Mouse (Mus musculus) forebrain, embryonic 15.5 days (tissue): Measurements from ENCODE around the gene Fancf. TPM values are rescaled to one million over a fixed set of nuclear protein-coding genes. Genes with fewer than 3 reads are reported as not detected.
A peak's percentile ranks its signal among the peaks of the same experiment; 100 is the strongest.

ENCODE experiments used
- ATAC-seq: fragments of 200-750 bp; cut with Nextera tagmentation; replicated peaks from 2 replicates; pipeline ENCODE4 v1.8.0; 2017; ENCODE audit warnings: mild to moderate bottlenecking, moderate TSS enrichment, moderate library complexity
- H3K27ac ChIP-seq: fragments of 300-500 bp; sonication (generic); replicated peaks from 2 replicates; pipeline ENCODE4 v1.5.1; 2015; ENCODE audit warnings: mild to moderate bottlenecking, inconsistent platforms
- H3K27me3 ChIP-seq: fragments of 300-500 bp; sonication (generic); 2 replicates; pipeline ENCODE4 v1.6.1; 2015; ENCODE audit warnings: inconsistent platforms
- H3K36me3 ChIP-seq: fragments of 300-500 bp; sonication (generic); 2 replicates; pipeline ENCODE4 v1.6.1; 2015; ENCODE audit warnings: mild to moderate bottlenecking, inconsistent platforms
- H3K4me1 ChIP-seq: fragments of 300-500 bp; sonication (generic); 2 replicates; pipeline ENCODE4 v1.6.1; 2015; ENCODE audit warnings: inconsistent platforms
- H3K4me2 ChIP-seq: fragments of 300-500 bp; sonication (generic); replicated peaks from 2 replicates; pipeline ENCODE4 v1.6.1; 2015; ENCODE audit warnings: mild to moderate bottlenecking, inconsistent platforms
- H3K4me3 ChIP-seq: fragments of 300-500 bp; sonication (generic); 2 replicates; pipeline ENCODE4 v1.5.1; 2015; ENCODE audit warnings: mild to moderate bottlenecking, inconsistent platforms
- H3K9ac ChIP-seq: fragments of 300-500 bp; sonication (generic); replicated peaks from 2 replicates; pipeline ENCODE4 v1.6.1; 2015; ENCODE audit warnings: mild to moderate bottlenecking, inconsistent platforms
- H3K9me3 ChIP-seq: fragments of 300-500 bp; sonication (generic); 2 replicates; pipeline ENCODE4 v1.6.1; 2016; ENCODE audit warnings: inconsistent platforms
- WGBS: fragments of 180-500 bp; shearing (Covaris S2); methylation state at CpG from one replicate; pipeline ENCODE4 v1.1.7; 2015; ENCODE audit warnings: mixed read lengths; 5-methylcytosine and 5-hydroxymethylcytosine counted together
- polyA plus RNA-seq: library from polyadenylated mRNA; unstranded; fragments of >200 nt; fragmentation: Nextera tagmentation; extraction: Ambion mirVana; gene quantifications from 2 replicates; pipeline ENCODE4 v1.2.1, GENCODE M21; 2015

Fancf gene
- polyA plus RNA-seq, 1 experiment from 2014 or later, result 11.2 TPM

DNA sequence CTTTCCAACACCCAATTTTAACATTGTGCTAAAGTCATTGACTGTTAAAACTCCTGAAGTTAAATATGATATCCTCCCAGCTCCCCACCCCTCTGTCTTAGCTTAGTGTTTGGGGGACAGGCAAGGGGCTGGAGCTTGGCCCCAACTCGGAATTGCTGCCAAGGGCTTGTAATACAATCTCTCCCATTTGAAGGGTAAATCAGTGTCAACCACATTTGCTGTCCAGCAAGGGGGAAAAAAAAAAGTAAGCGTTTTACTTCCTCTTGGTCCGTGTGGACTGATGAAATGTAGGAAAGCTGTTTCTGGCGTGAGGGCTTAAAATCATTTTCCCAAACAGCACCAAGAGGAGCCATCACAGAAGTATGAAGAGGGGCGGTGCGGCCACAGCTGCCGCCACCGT is 16.7 kb upstream of the Fancf start:
- peak overlapping the region; percentile 70 for H3K9ac ChIP-seq
- H3K27ac ChIP-seq, result peak overlapping the region; percentile 84
- 2% methylated on average over 8 of the region's 8 CpGs for WGBS
- H3K4me3 ChIP-seq, result peak overlapping the region; percentile 57
- H3K4me2 ChIP-seq, result peak overlapping the region; percentile 85
- no peaks in the 10 kb centered on the region for H3K9me3 ChIP-seq
- ATAC-seq, result peak; percentile 14; the same call in 1 of the 2 replicates
- peaks cover 10% of the 10 kb centered on the region for H3K4me1 ChIP-seq
- H3K36me3 ChIP-seq, result no peaks in the 10 kb centered on the region
- H3K27me3 ChIP-seq, result no peaks in the 10 kb centered on the region

DNA sequence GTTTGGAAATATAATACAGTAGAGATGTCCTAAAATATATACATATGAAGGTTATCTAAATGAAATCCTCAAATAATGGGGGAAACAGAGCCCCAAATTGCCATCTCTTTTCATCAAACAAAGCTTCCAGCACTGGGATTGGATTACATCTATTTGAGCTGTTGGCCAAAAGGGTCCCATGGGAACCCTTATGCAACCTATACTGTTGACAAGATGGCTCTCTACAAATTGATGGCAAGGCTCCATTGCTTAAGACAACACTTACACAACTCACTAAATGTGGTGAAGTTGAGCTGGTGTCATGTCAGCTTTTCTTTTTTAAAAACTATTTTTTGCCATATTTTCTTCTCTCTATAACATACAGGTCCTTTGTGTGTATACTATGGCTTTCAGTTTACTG is 14.2 kb upstream of the Fancf start:
- Histone ChIP-seq H3K4me2 (no peak overlapping the region), H3K4me3 (no peak overlapping the region), H3K27me3 (no peaks in the 10 kb centered on the region), H3K9me3 (no peaks in the 10 kb centered on the region), H3K4me1 (peaks cover 10% of the 10 kb centered on the region), H3K36me3 (no peaks in the 10 kb centered on the region), H3K9ac (no peak overlapping the region), H3K27ac (no peak overlapping the region)
- no peak for ATAC-seq

DNA sequence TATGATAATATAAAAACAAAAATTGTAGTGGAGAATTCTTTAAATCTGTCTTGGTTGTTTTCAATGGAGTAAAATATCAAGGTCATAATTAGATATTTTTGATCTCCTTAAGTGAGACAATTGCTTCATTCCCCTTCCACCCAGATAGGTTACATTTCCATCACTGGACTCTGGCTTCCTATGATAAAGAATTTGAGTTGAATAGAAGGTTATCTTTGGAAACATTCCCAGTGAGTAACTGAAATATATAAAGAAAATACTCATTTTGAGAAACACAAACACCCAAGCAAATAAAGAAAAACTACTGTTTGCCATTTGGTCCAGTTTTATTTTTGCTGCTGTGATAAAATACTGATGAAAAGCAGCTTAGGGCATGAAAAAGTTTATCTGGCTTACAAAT is 10.5 kb upstream of the Fancf start:
- no peak for ATAC-seq
- Histone ChIP-seq H3K36me3 (0 out of 2 replicates have a peak, but pooled peaks cover 3% of the 10 kb centered on the region), H3K9ac (no peak overlapping the region), H3K4me1 (no peaks in the 10 kb centered on the region), H3K4me3 (no peak overlapping the region), H3K27ac (no peak overlapping the region), H3K27me3 (no peaks in the 10 kb centered on the region), H3K4me2 (no peak overlapping the region), H3K9me3 (no peaks in the 10 kb centered on the region)

DNA sequence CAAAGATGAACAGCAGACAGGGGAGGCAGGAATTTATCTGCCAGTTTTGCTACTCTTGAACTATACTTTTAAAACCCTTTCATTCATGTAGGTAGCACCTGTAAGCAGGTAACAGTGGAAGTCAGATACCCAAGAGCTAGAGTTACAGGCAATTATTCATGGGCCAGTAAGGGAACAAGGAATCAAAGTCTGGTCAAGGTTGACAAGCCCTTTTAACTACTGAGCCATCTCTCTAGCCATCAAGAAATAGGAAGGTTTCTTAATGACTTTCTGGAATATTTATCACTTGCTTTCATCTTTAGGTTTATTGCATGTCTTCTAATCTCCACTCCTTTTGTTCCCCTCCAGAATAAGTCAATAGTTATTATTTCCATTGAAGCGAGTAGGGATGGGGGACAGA is 10.0 kb upstream of the Fancf start:
- Histone ChIP-seq H3K4me2 (no peak overlapping the region), H3K27ac (no peak overlapping the region), H3K9me3 (no peaks in the 10 kb centered on the region), H3K9ac (no peak overlapping the region), H3K4me3 (no peak overlapping the region), H3K36me3 (0 out of 2 replicates have a peak, but pooled peaks cover 3% of the 10 kb centered on the region), H3K27me3 (no peaks in the 10 kb centered on the region), H3K4me1 (no peaks in the 10 kb centered on the region)
- WGBS, result 83% methylated on average over 1 of the region's 1 CpGs
- ATAC-seq, result no peak

DNA sequence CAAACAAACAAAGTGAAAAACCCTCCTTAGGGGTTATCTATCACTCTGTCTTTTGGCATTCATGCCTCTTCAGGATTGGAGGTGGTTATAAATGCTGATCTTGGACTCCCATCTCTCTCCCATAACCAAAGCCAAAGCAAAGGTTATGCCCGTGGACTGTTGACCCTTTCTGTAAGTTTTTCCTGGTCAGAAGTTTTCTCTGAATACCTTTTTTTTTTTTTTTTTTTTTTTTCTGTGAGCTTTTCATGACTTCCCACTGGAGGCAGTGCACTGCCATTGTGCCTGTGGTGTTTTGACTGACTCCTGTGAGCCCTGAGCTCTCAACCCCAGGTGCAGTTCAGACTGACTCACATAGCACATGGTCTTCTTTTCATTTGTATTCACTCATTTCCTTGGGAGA is 5.9 kb upstream of the Fancf start:
- no peak for ATAC-seq
- H3K36me3 ChIP-seq, result 0 out of 2 replicates have a peak, but pooled peaks cover 3% of the 10 kb centered on the region
- 82% methylated on average over 1 of the region's 1 CpGs for WGBS
- H3K27me3 ChIP-seq, result no peaks in the 10 kb centered on the region
- H3K4me3 ChIP-seq, result no peak overlapping the region
- H3K9me3 ChIP-seq, result no peaks in the 10 kb centered on the region
- H3K4me1 ChIP-seq, result peaks cover 11% of the 10 kb centered on the region
- no peak overlapping the region for H3K4me2 ChIP-seq
- H3K27ac ChIP-seq, result no peak overlapping the region
- H3K9ac ChIP-seq, result no peak overlapping the region

DNA sequence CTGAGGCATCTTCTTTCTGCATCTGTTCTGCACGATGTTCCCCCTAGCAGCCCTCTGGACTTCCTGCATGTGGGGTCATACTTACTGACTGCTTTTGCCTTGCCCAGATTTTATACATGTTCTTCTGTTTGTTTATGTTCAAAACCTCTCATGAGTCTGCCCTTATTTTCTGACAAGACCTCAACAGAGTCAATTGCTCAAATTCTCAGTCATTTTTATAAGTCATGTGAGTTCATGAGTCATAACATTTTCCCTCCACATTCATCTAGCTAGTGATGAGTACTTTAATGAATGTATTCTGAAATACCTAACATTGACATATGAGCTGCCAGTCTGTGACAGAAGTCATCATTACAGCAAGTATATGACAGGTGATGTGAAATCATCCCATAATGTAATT is 3.3 kb upstream of the Fancf start:
- no peak overlapping the region for H3K9ac ChIP-seq
- 71% methylated on average over 1 of the region's 1 CpGs for WGBS

DNA sequence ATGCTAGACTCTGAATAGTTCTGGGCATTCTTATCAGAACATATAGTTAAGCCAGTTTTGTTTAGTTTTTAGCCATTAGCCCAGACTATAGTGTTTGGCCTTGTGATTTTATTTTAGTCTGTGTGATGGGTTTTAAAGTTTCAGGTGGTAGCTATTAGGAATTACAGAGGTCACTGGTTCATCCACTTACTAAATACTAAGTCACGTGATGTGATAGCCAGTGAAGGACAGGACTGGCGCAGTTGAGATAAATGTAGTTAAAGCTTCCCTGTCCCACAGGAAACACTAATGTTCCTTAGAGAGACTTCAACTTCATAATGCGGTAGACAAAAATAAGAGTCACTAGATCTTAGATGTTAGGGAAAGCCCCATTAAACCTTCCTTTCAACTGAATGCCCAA is 775 bp upstream of the Fancf start:
- ATAC-seq, result no peak
- Histone ChIP-seq H3K4me1 (peaks cover 36% of the 10 kb centered on the region), H3K27me3 (no peaks in the 10 kb centered on the region), H3K27ac (no peak overlapping the region), H3K36me3 (no peaks in the 10 kb centered on the region; the same call in 1 of the 2 replicates), H3K4me3 (peak overlapping the region; percentile 95), H3K4me2 (peak overlapping the region; percentile 64), H3K9ac (peak overlapping the region; percentile 91), H3K9me3 (no peaks in the 10 kb centered on the region)
- 82% methylated on average over 3 of the region's 3 CpGs for WGBS

More for the DNA sequence above, 3.3 kb upstream of the Fancf start:
- Histone ChIP-seq H3K4me2 (no peak overlapping the region), H3K27me3 (no peaks in the 10 kb centered on the region), H3K27ac (no peak overlapping the region), H3K9me3 (no peaks in the 10 kb centered on the region), H3K4me3 (no peak overlapping the region), H3K36me3 (0 out of 2 replicates have a peak, but pooled peaks cover 3% of the 10 kb centered on the region), H3K4me1 (peaks cover 27% of the 10 kb centered on the region)
- no peak for ATAC-seq

DNA sequence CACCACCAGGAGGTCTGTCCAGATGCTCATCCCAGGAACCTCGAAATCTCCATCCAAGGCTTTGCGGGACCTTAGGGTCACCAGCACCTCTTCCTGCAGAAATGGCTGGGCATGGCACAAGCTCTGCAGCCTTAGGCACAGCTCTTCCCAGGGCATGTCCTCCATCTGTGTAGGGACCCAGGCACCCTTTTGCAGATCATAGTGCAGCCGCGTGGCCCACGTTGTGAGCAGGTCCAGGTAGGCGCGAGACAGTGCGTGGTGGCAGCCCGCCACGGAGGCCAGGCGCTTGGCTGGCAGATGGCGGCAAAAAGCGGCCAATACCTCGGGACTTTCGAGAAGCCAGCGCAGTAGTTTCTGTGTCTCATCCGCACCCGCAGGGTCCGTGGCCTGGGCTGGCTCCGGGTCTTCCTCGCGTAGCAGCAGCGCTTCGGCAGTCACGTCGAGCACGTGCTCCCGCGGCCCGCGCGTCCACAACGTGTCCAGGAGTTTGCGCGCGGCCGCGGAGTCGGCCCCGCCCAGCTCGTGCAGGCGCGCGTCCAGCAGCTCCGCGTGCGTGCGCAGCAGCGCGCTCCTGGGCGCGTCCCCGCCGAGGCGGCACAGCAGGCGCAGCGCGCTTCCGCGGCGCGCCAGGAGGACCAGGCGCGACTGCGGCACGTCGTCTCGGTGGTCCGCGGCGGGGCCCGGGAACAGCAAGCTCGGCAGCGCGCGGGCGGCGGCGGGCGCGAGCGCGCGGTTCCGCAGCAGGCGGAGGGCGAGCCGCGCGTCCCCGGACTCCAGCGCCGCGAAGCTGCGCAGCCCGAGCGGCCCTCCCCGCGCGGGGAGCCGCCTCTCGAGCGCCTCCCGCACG is 594 bp downstream of the Fancf start, which contains the start of gene Gas2:
Gene Gas2, plus strand, starts transcription at position 766 of the 847 bp plus-strand sequence.
- Histone ChIP-seq H3K36me3 (no peaks in the 10 kb centered on the region; the same call in 1 of the 2 replicates), H3K9me3 (no peaks in the 10 kb centered on the region), H3K27ac (peak within 1 kb of the TSS; percentile 100), H3K27me3 (no peaks in the 10 kb centered on the region), H3K9ac (peak within 1 kb of the TSS; percentile 91), H3K4me3 (peak within 1 kb of the TSS; percentile 95), H3K4me1 (peaks cover 36% of the 10 kb centered on the region), H3K4me2 (peak within 1 kb of the TSS; percentile 92)
- peak; percentile 91 for ATAC-seq
- 6% methylated on average over 98 of the region's 105 CpGs for WGBS

DNA sequence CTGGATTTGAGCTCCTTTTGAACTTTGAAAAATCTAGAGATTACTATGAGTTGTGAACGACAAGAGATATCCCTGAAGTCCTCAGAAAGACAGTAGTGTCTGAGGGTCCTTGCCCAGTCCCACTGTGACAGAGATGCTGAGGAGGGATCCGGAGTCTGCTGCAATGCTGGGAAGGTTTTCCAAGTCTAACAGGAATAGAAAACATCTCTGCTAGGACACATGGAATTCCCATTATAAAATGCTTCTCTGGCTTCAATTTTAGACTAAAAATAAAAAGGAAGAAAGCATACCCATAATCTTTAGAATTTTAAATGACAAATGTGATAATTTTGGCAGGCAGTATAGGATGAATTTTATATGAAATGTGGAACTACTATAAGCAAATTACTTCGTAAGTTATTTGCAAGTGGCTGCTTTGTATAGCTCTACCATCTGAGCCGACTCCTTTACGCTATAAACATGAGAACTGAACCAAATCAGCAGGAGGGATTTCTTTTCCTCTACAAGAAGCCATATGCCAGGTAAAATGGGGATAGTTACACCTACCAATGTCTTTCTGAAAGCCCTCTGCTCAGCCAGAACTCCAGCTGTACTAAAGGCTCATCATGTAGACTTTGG is 10.1 kb downstream of the Fancf start:
- 84% methylated on average over 5 of the region's 5 CpGs for WGBS
- Histone ChIP-seq H3K36me3 (no peaks in the 10 kb centered on the region), H3K4me3 (no peak overlapping the region), H3K4me2 (no peak overlapping the region), H3K9me3 (no peaks in the 10 kb centered on the region), H3K27ac (no peak overlapping the region), H3K4me1 (no peaks in the 10 kb centered on the region), H3K27me3 (no peaks in the 10 kb centered on the region), H3K9ac (no peak overlapping the region)
- no peak; the same call in 1 of the 2 replicates for ATAC-seq

DNA sequence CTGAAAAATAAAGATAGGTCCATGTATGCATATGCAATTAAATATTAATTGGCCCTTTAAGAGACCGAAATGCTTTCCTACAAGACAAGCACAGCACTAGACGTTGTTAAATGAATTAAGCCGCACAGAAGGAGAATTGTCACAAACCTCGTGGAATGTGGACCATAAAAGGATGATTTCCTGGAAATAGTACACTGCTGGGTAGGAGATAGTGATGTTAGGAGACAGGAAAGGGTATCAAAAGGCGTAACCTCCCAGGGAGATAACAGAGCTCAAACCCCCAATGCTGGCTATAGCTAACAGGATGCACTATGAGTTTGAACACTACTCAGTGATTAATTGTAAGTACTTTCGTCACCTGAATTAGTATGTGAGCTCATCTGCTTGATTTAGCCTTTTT is 11.2 kb downstream of the Fancf start:
- H3K27me3 ChIP-seq, result no peaks in the 10 kb centered on the region
- H3K4me2 ChIP-seq, result no peak overlapping the region
- no peak overlapping the region for H3K27ac ChIP-seq
- H3K9me3 ChIP-seq, result no peaks in the 10 kb centered on the region
- no peak overlapping the region for H3K4me3 ChIP-seq
- ATAC-seq, result no peak
- 77% methylated on average over 6 of the region's 6 CpGs for WGBS
- H3K4me1 ChIP-seq, result no peaks in the 10 kb centered on the region
- no peaks in the 10 kb centered on the region for H3K36me3 ChIP-seq
- H3K9ac ChIP-seq, result no peak overlapping the region

DNA sequence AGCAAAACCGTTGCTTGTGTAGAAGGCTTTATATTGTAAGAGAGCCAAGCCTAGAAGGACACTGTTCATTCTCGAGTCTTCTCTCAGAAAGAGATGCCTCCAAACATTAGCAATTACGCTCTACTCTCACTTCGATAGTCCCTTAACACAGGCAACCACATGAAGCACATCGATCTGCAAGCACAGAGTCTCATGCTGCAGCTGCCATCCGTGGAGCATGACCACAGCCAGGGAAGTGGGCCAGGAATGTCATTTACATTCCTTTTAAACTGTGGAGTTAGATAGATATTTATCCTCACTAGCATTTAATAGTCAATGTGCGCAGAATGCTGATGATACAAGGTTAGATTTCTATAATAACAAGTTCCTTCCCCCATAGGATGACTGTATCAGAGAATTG is 21.6 kb downstream of the Fancf start:
- ATAC-seq, result peak; percentile 48; the same call in 1 of the 2 replicates
- WGBS, result 72% methylated on average over 7 of the region's 7 CpGs
- no peaks in the 10 kb centered on the region for H3K9me3 ChIP-seq
- H3K4me2 ChIP-seq, result no peak overlapping the region
- no peak overlapping the region for H3K4me3 ChIP-seq
- peaks cover 14% of the 10 kb centered on the region for H3K4me1 ChIP-seq
- no peaks in the 10 kb centered on the region for H3K27me3 ChIP-seq
- peak overlapping the region; percentile 25; the same call in 1 of the 2 replicates for H3K27ac ChIP-seq
- H3K36me3 ChIP-seq, result no peaks in the 10 kb centered on the region
- no peak overlapping the region for H3K9ac ChIP-seq

DNA sequence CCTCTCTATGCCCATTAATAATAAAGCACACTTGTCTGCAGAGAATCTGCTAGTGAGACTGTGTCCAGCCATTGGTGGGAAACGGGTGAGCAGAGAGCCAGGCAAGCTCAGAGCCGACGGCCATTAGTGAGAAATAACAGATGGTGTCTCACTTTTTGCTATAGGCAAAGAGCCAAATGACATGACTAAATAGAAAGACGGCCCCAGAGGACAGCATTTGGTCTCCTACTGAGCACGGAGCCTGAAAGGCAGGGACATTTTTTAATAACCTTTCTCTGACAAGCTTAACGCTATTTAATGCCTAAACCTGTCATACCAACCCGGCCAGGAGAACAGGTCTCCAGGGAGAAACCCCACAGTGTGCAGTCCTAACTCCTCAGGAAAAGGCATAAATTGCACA is 30.1 kb downstream of the Fancf start:
- Histone ChIP-seq H3K4me3 (no peak overlapping the region), H3K36me3 (no peaks in the 10 kb centered on the region), H3K27me3 (no peaks in the 10 kb centered on the region), H3K9ac (no peak overlapping the region), H3K4me1 (peaks cover 7% of the 10 kb centered on the region; the same call in 1 of the 2 replicates), H3K4me2 (no peak overlapping the region), H3K27ac (peak overlapping the region; percentile 51), H3K9me3 (no peaks in the 10 kb centered on the region)
- peak; percentile 82 for ATAC-seq
- 17% methylated on average over 7 of the region's 7 CpGs for WGBS
